Mouse (Mus musculus): ENCODE results near the gene Serpinb11. TPM values are rescaled to one million over a fixed set of nuclear protein-coding genes. Genes with fewer than 3 reads are reported as not detected.

Serpinb11 gene
- total RNA-seq (2021): not detected
- long read RNA-seq, experiment 1: 0 reads
- long read RNA-seq, experiment 2: 0 reads

- DNase-seq: no peak
These were observed at the start of gene Serpinb11 for GRCm38 (mm10) chr1:107360898-107361297. Serpinb11 (plus strand) TSS chr1:107361198.

GRCm38 (mm10) chr1:107345979-107346378 lies 15.0 kb upstream of the Serpinb11 start:
- DNase-seq: no peak

GRCm38 (mm10) chr1:107346788-107347187 lies 14.2 kb upstream of the Serpinb11 start:
- no peak for DNase-seq

- DNase-seq: no peak
These were observed 10.6 kb upstream of the Serpinb11 start for GRCm38 (mm10) chr1:107350392-107350791.

GRCm38 (mm10) chr1:107351115-107351514 lies 9.9 kb upstream of the Serpinb11 start:
- DNase-seq: no peak

- no peak for DNase-seq
These were observed 8.0 kb upstream of the Serpinb11 start for GRCm38 (mm10) chr1:107353046-107353445.

GRCm38 (mm10) chr1:107365973-107366372 lies 5.0 kb downstream of the Serpinb11 start:
- DNase-seq: no peak

- DNase-seq: no peak
These were observed 7.9 kb downstream of the Serpinb11 start for GRCm38 (mm10) chr1:107368944-107369343.

- no peak for DNase-seq
These were observed 16.0 kb downstream of the Serpinb11 start for GRCm38 (mm10) chr1:107376952-107377351.

- DNase-seq: no peak
These were observed 17.4 kb downstream of the Serpinb11 start for GRCm38 (mm10) chr1:107378368-107378767.

- no peak for DNase-seq
These were observed 20.5 kb downstream of the Serpinb11 start for GRCm38 (mm10) chr1:107381491-107381890.

- DNase-seq: no peak
These were observed 21.4 kb downstream of the Serpinb11 start for GRCm38 (mm10) chr1:107382404-107382803.

- no peak for DNase-seq
These were observed 23.5 kb downstream of the Serpinb11 start for GRCm38 (mm10) chr1:107384532-107384931.

- no peak for DNase-seq
These were observed 28.8 kb downstream of the Serpinb11 start for GRCm38 (mm10) chr1:107389753-107390152.

- no peak for DNase-seq
These were observed 36.5 kb downstream of the Serpinb11 start for GRCm38 (mm10) chr1:107397481-107397880.

- DNase-seq: no peak
These were observed 38.4 kb downstream of the Serpinb11 start, which contains the start of gene Serpinb7 for GRCm38 (mm10) chr1:107399355-107399754. Serpinb7 (plus strand) TSS chr1:107399655.

- no peak for DNase-seq
These were observed 41.1 kb downstream of the Serpinb11 start for GRCm38 (mm10) chr1:107402082-107402481.

- DNase-seq: no peak
These were observed 53.7 kb downstream of the Serpinb11 start for GRCm38 (mm10) chr1:107414650-107415049.

GRCm38 (mm10) chr1:107422487-107422886 lies 61.5 kb downstream of the Serpinb11 start:
- DNase-seq: no peak

Other genes starting within 250 kb of the Serpinb11 start
- not detected for gene Serpinb3b, start 82.8 kb upstream of the Serpinb11 start, total RNA-seq (2021)
- gene Serpinb3c, start 82.8 kb upstream of the Serpinb11 start, total RNA-seq (2021): not detected
- gene Serpinb7, start 38.5 kb downstream of the Serpinb11 start, total RNA-seq (2021): not detected
- not detected for gene Serpinb2, start 150.2 kb downstream of the Serpinb11 start, total RNA-seq (2021)
- 1 to 10 TPM; 3.6 to 5.2 TPM for gene Serpinb8, start 228.8 kb downstream of the Serpinb11 start, total RNA-seq (2021)

Measured in gastrocnemius, postnatal 10 days (tissue).